Mouse (Mus musculus): ENCODE measurements around the gene Lmo3.

The Lmo3 gene

DNA sequence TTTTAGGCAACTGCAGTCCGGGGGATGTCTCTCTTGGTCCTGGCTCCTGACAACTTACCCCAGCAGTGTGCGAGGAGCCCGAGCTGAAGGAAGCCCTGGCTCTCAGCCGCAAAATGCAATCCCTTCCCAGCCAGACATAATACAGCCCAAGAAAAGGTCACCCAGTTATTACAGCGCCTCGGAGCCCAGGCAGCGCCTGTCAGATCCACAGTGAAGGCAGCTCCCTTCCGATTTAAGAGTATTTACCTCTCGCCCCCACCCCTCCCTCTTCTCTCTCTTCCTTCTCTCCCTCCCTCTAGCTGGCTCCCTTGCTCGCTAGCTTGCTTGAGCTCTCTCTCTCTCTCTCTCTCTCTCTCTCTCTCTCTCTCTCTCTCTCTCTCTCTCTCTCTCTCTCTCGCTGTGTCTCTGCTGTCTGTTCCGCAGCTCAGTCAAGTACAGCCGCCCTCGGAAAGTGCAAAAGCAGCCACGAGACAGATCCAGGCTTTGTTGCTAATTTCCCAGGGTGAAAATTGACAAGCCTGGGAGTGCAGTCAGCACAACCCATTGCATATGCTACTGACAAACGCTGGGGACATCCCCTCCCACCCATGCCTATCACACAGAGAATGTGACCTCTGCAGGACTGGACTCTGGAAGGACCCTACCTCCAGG is 159.0 kb downstream of the Lmo3 start:
- no peak for DNase-seq

DNA sequence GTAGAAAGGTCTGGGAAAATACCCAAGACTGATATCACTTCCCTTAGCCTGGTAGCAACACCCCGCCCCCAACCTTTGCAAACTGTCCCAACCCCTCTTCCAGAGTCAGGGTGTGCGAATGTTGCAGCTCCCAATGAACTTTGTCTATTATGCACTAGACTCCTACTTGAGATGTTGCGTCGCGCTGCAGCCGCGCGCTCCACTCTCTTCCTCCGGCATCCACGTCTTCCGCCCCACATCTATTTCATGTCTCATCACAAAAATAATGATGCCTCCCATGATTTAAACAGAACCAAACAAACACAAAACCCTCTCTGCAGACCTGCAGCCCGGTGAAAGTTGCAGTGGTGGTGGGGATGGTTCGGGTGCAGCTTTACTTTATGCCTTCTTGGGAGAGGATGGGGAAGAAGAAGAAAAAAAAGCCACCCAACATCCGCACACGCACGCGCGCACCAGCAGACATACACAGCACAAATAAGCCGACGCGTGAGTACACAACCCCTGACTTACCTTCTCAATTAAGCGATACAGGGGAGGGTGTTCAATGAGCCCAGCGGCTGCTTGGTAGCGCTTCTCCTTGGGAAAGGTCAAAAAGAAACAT is 159.7 kb downstream of the Lmo3 start:
- no peak for DNase-seq

DNA sequence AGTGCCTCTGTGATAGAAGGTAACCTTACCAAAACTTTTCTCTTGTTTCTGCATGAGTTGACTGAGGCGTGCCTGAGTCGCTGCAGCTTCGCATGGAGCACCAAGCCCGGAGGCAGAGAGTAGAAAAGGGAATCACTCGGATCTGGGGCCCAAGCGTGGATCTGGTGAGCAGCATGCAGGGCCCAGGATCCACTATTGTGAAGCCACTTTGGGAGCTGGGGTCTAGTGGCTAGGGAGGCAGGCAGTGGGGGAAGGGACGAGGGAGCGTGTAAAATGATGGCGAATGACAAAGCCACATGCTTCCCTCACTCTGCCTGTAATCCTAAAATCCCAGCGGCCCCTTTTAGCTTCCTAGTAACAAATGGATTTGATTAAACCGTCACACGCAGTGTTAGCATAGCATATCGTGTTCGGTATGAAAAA is 160.6 kb downstream of the Lmo3 start:
- DNase-seq: no peak

DNA sequence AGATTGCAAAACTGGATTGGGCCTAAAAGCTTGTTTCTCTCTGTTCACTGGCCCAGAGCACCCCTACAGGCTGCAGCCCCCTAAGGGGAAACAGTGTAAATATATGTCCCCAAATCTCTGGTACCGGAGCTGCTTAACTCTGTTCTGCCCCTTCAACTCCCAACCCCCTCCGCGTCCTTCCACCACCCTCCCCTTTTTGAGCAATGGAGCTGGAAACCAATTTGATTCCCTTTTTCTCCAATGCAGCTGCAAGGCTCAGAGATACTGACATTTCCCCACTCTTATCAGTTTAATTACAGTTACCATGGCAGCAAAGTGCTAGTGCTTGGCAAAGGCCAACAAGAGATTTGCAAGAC is 161.3 kb downstream of the Lmo3 start:
- DNase-seq: no peak

DNA sequence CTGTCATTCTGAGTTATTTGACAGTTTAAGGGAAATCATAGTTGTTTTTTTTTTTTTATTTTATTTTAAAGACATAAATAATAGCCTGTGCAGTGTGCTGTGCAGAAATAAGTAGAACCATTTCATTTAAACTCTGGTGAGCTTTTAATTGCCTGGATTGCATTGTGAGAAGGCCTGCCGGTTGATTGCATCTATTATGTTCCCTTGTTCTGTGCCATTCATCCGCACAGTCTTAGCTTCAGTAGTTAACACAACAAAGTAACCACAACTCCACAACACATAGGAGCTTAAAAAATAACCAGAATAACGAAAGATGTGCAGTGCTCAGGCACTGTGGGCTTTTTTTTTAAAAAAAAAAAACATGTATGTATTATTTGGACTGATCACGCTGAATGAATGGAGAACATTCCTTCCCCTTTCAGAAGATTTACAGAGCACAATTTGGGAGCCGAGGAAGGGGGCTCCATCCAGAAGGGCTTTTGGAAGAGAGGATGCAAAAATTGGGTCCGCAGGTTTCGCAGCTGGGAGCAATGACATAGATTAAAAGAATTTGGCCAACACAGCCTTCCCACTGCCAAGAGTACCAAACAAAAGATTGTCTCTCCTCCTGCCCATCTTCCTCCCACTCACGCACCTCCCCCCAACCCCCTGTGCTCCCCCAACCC is 161.8 kb downstream of the Lmo3 start:
- DNase-seq: no peak

DNA sequence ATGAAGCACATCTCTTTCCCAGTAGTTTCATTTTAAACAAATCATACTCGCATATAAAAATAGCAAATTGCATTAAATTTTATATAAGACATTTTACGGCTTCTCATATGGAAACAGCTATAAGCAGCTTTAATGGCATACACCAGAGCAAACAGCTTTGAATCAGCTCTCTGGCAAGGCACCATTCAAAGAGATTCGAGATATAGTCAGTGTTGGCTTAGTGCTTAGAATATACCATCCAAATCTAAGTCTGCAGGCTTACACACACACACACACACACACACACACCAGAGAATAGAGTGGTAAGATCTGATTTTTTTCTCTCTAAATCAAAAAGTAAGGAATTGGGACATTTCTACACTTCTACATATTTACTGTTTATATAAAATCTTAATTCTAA is 169.7 kb downstream of the Lmo3 start:
- DNase-seq: no peak

DNA sequence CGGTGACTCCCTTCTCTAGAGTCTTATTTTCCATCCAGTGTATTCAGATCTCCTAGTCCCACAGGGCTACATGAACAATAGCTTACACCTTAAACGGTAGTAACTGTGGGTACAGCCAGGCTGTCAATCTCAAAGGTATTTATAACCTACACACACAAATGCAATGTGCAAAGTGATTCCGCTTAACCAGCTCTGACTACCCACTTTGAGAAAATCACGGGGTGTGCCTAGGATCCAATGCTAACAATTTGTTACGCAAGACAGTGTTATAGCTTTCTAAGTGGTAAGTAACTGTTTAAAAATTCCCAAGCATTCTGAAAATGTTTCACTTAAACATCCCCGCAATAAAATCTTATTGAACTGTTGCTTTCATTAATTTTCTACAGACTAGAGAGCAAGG is 179.7 kb downstream of the Lmo3 start:
- DNase-seq: no peak

DNA sequence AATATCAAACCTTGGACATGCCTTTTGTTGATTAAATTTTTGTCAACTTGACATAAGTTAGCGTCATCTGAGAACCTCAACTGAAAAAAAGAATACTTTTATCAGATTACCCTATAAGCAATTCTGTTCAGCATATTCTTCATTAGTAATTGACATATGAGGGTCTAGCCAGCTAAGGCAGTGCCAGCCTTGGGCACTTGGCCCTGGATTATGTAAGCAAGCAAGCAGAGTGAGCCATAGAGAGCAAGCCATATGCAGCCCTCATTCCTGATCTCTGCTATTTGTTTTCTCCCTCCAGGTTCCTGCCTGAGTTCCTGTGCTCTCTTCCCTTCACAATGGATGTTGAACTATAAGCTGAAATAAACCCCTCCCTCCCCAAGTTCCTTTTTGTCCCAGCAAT is 182.9 kb downstream of the Lmo3 start:
- DNase-seq: no peak

DNA sequence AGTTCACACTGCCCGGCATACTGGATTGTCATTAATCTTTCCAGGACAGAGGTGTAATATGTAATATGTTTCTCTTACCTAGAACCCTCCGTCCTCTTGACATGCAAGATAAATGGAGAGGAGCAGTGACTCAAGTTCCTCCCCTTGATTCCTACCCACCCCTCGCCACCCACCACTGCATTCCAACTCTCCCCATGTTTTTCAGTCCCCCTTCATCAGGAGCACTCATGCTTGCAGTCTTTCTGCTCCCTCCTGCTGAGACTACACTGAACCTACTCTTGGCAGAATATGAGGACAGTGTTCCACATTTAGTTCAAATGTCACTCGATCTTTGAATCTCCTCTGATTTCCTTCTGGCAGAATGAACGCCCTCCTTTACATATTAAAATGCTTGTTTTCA is 190.7 kb downstream of the Lmo3 start:
- no peak for DNase-seq

DNA sequence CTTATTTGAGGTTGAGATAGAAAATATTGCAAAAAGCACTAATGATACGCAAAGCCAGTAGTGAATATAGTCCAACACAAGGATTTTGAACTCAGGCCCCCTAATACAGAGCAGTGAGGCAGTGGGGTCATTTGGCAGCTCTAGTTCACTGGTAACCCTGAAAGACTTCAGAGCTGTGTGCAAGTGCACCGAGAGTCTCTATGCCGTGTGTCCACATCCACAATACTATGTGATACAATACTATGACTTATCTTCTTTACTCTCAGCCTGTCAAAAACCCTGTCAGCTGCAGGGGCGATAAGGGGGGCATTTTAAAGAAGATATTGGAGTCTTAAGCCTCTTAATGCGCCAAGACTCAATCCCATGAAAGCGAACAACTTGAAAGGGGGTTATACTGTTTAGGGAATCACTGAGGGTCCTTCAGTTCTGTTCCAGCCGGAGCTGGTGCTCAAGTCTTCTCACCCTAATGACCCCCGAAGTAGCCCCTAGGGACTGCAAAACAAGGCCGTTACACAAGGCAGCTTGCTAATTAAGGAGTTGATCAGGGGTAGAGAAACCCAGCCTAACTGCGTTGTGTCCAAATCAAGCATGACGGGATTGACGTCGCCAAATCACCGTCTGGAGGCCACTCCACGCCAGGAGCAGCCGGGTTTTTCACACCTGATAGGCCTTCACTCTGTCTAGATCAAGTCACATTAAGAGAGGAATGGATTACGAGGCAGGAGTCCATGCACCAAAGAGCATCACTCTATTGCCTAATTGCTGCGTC is 193.4 kb downstream of the Lmo3 start:
- DNase-seq: no peak

DNA sequence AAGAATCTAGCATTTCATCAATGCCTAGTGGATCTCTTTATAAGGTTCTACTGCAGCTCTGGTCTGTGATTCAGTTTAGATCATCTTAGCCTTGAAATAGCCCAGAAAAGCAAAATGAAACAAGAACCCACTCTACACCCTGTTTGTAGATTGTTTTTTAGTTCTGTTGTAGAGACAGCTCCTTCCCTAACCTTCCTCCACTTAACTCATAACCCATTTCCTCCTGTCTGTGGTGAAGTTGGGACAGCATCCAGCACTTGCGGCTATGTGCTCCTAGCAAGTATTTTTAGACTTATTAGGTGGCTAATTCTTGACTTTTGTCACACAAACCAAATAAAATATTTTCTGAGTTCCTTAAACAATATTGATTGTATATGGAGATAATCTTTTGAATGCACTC is 198.6 kb downstream of the Lmo3 start:
- DNase-seq: no peak

DNA sequence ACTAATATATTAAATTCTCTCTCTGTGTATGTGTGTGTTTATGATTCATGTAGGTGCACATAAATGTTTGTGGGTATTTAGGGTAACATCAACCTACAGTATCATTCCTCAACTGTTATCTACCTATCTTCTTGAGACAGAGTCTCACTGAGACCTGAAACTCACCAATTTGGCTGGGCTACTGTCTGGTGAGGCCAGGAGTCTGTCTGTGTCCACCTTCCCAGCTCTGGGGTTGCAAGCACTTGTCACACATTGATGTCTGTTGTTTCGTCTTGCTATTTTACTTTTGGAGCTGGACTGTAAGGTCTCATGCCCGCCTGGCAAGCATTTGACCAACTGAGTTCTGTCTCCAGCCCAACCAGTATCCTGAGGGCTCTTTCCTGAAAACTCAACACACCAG is 210.6 kb downstream of the Lmo3 start:
- no peak for DNase-seq

DNA sequence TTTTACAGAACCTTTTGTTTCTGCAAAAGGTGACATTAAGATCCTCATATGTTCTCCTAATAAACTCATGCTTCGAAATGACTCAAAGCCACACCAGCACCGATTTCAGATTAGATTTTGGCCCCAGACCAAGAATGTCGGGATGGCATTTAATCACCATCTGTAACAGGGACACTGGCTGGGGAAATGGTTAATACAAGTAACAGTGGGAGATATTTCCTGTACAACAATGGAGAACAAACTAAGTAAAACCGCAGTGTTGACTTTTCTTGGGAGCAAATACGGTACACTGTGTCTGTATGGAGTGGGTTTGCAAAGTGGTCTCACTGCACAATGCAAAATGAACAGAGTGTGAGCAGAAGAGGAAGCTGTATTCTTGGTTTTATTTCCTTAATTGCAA is 217.7 kb downstream of the Lmo3 start:
- DNase-seq: no peak

DNA sequence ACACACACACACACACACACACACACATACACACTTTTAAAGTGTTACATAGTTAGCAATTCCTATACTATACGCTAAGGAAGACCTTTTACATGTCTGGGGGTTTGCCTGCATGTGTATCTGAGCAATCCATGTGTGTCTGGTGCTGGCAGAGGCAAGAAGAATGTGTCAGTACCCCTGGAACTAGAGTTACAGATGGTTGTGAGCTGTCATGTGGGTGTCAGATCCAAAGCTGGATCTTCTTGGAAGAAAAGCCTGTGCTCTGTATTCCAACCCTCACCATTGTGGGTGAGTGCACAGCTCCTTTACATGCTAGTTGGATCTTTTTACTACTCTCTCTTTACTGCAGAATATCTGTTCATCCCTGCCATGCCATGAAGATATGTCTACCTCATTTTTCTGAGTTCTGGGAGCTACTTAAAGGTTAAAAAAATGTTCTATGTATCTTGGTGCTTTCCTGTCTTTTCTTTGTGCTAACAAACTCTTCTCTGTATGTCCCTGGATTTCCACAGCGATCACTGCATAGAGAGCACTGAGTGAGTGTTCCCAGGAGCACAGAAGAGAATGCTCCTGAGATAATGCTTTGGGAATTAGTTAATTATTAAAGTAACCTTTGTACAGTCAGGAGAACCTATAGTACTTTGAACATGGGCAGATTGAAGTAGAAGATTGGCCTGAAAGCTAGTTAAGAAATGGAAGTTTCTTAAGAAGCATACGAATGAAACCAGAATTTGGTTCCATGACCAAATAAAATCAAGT is 231.0 kb downstream of the Lmo3 start:
- DNase-seq: no peak

DNA sequence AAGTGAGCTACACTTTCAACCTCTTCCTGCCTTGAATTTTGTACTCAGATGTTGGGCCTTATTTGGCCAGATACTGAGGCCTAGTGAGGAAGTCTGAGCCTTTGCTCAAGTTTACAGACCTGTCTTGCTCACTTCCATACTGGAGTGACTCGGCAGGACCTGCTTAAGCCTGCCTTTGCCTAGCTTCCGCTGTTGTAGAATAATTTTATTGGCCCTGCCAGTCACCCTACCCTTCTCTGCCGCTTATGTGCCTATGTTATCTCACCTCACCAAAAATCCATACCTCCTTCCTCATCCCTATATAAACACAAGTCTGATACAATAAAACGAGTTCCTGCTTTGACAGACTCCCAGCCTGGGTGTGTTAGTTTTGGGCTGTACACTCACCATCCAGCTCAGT is 235.2 kb downstream of the Lmo3 start:
- no peak for DNase-seq

DNA sequence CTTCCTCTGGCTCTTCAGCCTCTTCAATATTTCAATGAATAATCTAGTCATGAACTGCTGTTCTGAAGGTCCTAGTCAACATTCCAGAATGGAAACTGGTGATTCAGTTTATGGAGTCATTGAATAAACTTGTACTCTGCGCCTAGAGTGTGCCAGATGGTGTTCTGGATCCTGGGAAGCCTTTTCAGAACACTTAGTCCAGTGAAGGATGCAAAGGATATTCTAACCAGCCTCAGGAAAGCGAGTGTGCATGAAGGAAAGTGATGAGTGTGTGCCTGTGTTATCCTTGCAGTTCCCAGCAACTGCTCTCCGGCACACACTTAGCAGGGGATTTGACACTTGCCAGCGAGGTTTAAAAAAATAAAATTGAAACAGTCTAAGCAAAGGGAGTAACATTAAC is 245.9 kb downstream of the Lmo3 start:
- no peak for DNase-seq

DNA sequence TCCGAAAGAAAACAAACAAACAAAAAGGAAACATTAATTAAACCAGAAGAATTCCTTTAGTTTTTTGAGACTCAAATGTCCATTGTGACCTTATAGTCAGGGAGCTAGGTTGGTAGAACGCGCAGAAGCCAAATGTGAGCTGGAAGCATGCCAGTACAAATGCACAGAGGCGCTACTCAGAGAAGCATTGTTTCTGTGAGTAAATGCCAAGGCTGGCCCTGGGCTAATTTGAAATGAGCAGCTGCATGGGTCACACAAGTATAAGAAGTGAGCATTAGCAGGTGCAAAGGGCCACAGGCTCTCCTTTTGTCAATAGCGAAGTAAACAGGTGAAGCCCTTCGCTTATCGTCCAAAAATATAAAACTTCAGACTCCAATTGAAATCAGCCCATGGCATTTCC is 247.8 kb downstream of the Lmo3 start:
- peak; percentile 1 for DNase-seq

DNA sequence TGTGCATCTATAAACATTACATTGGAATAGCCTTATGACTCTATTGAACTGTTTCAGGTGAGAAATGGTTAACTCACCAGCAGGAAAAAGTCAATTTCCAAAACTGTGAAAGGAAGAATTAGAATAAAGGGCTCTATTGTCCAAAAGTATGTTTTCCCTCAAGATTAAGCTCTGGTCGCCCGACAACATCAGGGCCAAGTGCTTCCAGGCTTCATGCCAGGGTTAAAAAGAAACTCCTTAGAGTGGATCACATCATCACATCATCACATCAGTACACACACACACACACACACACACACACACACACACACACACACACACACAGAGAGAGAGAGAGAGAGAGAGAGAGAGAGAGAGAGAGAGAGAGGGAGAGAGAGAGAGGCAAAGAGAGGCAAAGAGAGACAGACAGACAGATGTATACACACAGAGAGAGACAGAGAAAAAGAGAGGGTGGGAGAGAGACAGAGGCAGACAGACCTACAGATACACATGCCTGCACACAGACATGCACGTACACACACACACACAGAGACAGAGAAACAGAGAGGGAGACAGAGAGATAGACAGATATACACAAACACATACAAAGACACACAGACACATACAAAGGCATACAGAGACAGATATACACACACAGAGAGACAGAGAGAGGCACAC is 255.9 kb downstream of the Lmo3 start:
- DNase-seq: peak; percentile 4

DNA sequence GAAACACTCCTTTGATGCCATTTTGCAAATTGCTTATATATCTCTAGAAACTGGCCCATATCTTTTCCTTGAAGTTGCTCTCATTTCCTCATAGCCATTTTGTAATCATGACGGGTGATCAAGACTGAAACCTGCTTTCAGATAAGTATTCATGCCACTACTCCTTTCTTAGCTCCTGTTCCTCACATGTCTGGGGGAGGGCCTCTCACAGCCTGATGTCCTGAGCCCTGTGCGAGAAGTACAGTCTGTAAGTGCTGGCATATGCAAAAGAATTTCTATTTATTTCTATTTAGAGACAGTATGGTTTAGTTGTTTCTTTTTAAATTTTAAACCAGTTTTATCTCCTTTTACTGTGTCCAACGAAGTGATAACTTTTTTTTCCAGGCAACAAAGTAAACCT is 256.6 kb downstream of the Lmo3 start:
- no peak for DNase-seq

DNA sequence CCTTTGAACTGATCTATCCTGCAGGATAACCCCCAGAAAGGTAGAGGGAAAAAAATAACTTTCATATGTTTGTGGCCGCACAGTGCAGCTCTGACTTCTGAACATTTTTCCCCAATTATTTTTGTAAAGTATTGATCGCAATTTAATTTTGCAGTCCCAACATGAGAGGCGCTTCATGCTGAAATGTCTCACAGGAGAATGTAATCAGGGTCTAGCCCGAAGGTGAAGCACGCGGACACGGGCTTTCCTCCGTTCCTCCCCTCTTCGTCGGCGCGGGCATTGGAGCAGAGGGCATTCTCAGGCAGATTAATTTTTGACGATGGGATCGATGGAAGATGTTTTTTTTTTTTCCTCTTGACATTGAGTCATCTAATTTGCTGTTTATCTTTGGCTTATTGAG is 258.4 kb downstream of the Lmo3 start:
- DNase-seq: no peak

DNA sequence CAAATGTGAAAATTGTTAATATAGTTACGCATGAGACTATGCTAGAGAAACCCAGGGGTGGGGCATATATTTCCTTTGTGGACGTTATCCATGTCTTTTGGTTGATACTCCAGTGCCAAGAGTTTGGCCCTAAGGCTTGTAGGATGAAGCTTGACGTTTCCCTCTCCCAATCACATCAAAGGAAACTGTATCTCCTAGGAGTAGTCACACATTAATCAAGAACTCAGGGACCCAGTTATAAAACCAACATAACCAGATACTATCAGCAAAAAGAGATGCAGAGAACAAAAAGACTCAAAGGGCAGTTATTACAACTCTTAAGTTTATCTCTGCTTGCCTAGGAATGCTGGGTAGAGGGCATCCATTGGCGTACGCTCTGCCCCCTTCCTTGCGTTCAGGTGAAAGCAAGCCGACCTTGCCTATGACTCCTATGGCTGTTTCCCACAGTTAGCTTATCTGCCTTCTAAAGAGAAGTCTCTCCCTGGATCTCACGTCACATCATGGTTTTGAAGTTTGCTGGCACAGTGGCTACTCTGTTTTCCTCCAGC is 261.5 kb downstream of the Lmo3 start:
- no peak for DNase-seq

Measured in lung, postnatal 14 days (tissue).